Mouse (Mus musculus) A20 (cell line): ENCODE results near the gene Slc39a1.
"Not testable (repeated sequence)": the region's sequence is repeated elsewhere in the genome, so short reads cannot be mapped to it uniquely, and the experiment has no call there.

Experiments
- DNase-seq: peaks from one replicate; pipeline ENCODE4 v3.0.0-alpha.2; 2011; ENCODE audit warnings: low read depth, low spot score

Slc39a1 gene

GRCm38 (mm10) chr3:90265932-90266741, 18.2 kb downstream of the Slc39a1 start:
- peak; percentile 91 for DNase-seq

- no peak for DNase-seq
Measured at GRCm38 (mm10) chr3:90266901-90267775, 19.2 kb downstream of the Slc39a1 start.

GRCm38 (mm10) chr3:90268190-90268589, 20.2 kb downstream of the Slc39a1 start:
- no peak for DNase-seq

- DNase-seq = no peak
Measured at GRCm38 (mm10) chr3:90268971-90269370, 21.0 kb downstream of the Slc39a1 start.

GRCm38 (mm10) chr3:90270784-90271183, 22.8 kb downstream of the Slc39a1 start:
- no peak for DNase-seq

- no peak for DNase-seq
Measured at GRCm38 (mm10) chr3:90272170-90272569, 24.2 kb downstream of the Slc39a1 start.

- DNase-seq = no peak
Measured at GRCm38 (mm10) chr3:90273855-90274254, 25.9 kb downstream of the Slc39a1 start.

- no peak for DNase-seq
Measured at GRCm38 (mm10) chr3:90275286-90275685, 27.3 kb downstream of the Slc39a1 start.

GRCm38 (mm10) chr3:90276858-90277257, 28.9 kb downstream of the Slc39a1 start:
- DNase-seq = no peak

- no peak for DNase-seq
Measured at GRCm38 (mm10) chr3:90277793-90278192, 29.8 kb downstream of the Slc39a1 start.

GRCm38 (mm10) chr3:90278211-90278610, 30.2 kb downstream of the Slc39a1 start:
- DNase-seq = no peak

- no peak for DNase-seq
Measured at GRCm38 (mm10) chr3:90279216-90279615, 31.2 kb downstream of the Slc39a1 start.

GRCm38 (mm10) chr3:90279743-90280142, 31.8 kb downstream of the Slc39a1 start:
- no peak for DNase-seq

GRCm38 (mm10) chr3:90280708-90281107, 32.7 kb downstream of the Slc39a1 start:
- no peak for DNase-seq

GRCm38 (mm10) chr3:90284150-90284549, 36.2 kb downstream of the Slc39a1 start:
- DNase-seq = no peak

GRCm38 (mm10) chr3:90289403-90289802, 41.4 kb downstream of the Slc39a1 start:
- not testable (repeated sequence) for DNase-seq

GRCm38 (mm10) chr3:90290602-90291001, 42.6 kb downstream of the Slc39a1 start:
- DNase-seq = no peak

GRCm38 (mm10) chr3:90291982-90292344, 44.0 kb downstream of the Slc39a1 start:
- no peak for DNase-seq

- peak; percentile 99 for DNase-seq
Measured at GRCm38 (mm10) chr3:90292345-90293275, 44.6 kb downstream of the Slc39a1 start, which contains the start of gene Gatad2b. Gene Gatad2b, plus strand, starts transcription at chr3:90293178.

GRCm38 (mm10) chr3:90293352-90294063, 45.5 kb downstream of the Slc39a1 start:
- peak; percentile 84 for DNase-seq

GRCm38 (mm10) chr3:90294064-90294440, 46.1 kb downstream of the Slc39a1 start:
- DNase-seq = peak; percentile 48
